Mouse (Mus musculus) liver, embryonic 13.5 days (tissue): ENCODE measurements around the gene Aanat. TPM values are rescaled to one million over a fixed set of nuclear protein-coding genes. Genes with fewer than 3 reads are reported as not detected.
"Not testable (repeated sequence)": the region's sequence is repeated elsewhere in the genome, so short reads cannot be mapped to it uniquely, and the experiment has no call there.

Experiments used
- ATAC-seq: fragments of 200-750 bp; cut with Nextera tagmentation; 2 replicates; pipeline ENCODE4 v1.8.0; 2017; ENCODE audit warnings: low read depth, mild to moderate bottlenecking, moderate number of reproducible peaks, moderate library complexity
- DNase-seq: peaks from one replicate; pipeline ENCODE4 v3.0.0; 2022
- H3K27ac ChIP-seq: fragments of 300-500 bp; sonication (generic); 2 replicates; pipeline ENCODE4 v1.5.1; 2015; ENCODE audit warnings: moderate library complexity, mild to moderate bottlenecking, inconsistent platforms
- H3K27me3 ChIP-seq: fragments of 300-500 bp; sonication (generic); 2 replicates; pipeline ENCODE4 v1.6.1; 2015; ENCODE audit warnings: mild to moderate bottlenecking, inconsistent platforms
- H3K36me3 ChIP-seq: fragments of 300-500 bp; sonication (generic); 2 replicates; pipeline ENCODE4 v1.6.1; 2015; ENCODE audit warnings: mild to moderate bottlenecking, inconsistent platforms
- H3K4me1 ChIP-seq: fragments of 300-500 bp; sonication (generic); replicated peaks from 2 replicates; pipeline ENCODE4 v1.6.1; 2015; ENCODE audit warnings: inconsistent platforms
- H3K4me2 ChIP-seq: fragments of 300-500 bp; sonication (generic); 2 replicates; pipeline ENCODE4 v1.6.1; 2015; ENCODE audit warnings: inconsistent platforms, mild to moderate bottlenecking, moderate library complexity
- H3K4me3 ChIP-seq: fragments of 300-500 bp; sonication (generic); replicated peaks from 2 replicates; pipeline ENCODE4 v1.5.1; 2015; ENCODE audit warnings: mild to moderate bottlenecking, inconsistent platforms
- H3K9ac ChIP-seq: fragments of 300-500 bp; sonication (generic); 2 replicates; pipeline ENCODE4 v1.6.1; 2015; ENCODE audit warnings: mild to moderate bottlenecking, inconsistent platforms
- H3K9me3 ChIP-seq: fragments of 300-500 bp; sonication (generic); replicated peaks from 2 replicates; pipeline ENCODE4 v1.6.1; 2016; ENCODE audit warnings: inconsistent platforms
- WGBS: fragments of 180-500 bp; shearing (Covaris S2); methylation state at CpG from one replicate; pipeline ENCODE4 v1.1.7; 2015; ENCODE audit not compliant: insufficient replicate concordance; 5-methylcytosine and 5-hydroxymethylcytosine counted together
- polyA plus RNA-seq: library from polyadenylated mRNA; unstranded; fragments of >200 nt; fragmentation: Nextera tagmentation; extraction: Ambion mirVana; gene quantifications from 2 replicates; pipeline ENCODE4 v1.2.1, GENCODE M21; 2015

The Aanat gene
- polyA plus RNA-seq, 1 experiment from 2014 or later, result not detected

DNA sequence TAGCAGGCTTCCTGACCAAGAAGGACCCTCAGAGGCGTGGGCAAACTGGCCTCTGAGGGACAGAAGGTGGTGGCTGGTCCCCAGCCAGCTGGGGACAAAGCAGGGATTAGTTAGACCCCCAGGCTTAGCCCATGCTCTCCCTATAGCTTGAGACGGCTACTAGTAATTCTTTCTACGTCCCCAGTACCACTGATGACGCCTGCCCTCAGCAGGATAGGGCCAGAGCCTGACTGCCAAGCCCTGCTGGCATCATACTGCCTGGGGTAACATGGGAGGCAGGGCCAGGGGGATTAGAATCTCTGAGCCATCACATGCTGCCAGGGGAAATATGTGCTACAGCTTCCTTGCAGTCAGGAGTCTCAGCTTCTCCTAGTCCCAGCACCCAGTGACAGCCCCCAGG is 7.1 kb downstream of the Aanat start:
- H3K27me3 ChIP-seq, result peaks cover 13% of the 10 kb centered on the region
- DNase-seq, result no peak
- H3K9me3 ChIP-seq, result no peaks in the 10 kb centered on the region
- ATAC-seq, result no peak
- peaks cover 30% of the 10 kb centered on the region for H3K4me1 ChIP-seq
- no peak overlapping the region for H3K4me2 ChIP-seq
- WGBS, result 45% methylated on average over 4 of the region's 4 CpGs
- H3K9ac ChIP-seq, result no peak overlapping the region
- no peak overlapping the region for H3K27ac ChIP-seq
- H3K4me3 ChIP-seq, result no peak overlapping the region
- H3K36me3 ChIP-seq, result peaks cover 16% of the 10 kb centered on the region

DNA sequence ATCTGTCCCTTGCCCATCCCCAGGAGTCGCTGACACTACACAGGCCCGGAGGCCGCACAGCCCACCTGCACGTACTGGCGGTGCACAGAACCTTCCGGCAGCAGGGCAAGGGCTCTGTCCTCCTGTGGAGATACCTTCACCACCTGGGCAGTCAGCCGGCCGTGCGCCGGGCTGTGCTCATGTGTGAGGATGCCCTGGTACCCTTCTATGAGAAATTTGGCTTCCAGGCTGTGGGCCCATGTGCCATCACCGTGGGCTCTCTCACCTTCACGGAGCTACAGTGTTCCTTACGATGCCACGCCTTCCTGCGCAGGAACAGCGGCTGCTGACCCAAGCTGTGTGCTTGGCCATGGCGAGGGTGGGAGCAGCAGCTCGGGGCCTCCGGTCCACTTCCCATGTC is 10.5 kb downstream of the Aanat start:
- 84% methylated on average over 19 of the region's 19 CpGs for WGBS
- H3K27ac ChIP-seq, result no peak overlapping the region
- H3K4me1 ChIP-seq, result 0 out of 2 replicates have a peak, but pooled peaks cover 6% of the 10 kb centered on the region
- DNase-seq (no peak), ATAC-seq (no peak)
- H3K4me3 ChIP-seq, result no peak overlapping the region
- H3K9ac ChIP-seq, result no peak overlapping the region
- peaks cover 50% of the 10 kb centered on the region for H3K36me3 ChIP-seq
- H3K27me3 ChIP-seq, result no peaks in the 10 kb centered on the region
- no peaks in the 10 kb centered on the region for H3K9me3 ChIP-seq
- H3K4me2 ChIP-seq, result no peak overlapping the region

DNA sequence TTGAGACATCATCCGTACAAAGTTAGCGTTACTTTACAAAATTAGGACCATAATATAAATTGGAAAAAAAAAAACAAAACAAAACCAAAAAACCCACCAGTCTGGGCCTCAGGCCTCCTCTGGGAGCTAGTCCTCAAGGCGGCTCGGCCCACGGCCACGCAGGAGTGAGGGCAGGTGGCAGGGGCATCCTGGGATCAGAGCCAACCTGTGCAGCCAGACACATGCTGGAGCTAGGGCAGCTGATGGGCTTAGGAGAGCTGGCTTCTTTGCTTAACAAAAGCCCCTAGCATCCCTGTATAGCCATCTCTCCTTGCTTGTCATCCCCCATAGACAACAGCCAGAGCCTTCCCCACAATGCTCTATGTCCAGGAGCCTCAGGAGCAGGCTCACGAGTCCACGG is 12.0 kb downstream of the Aanat start:
- Histone ChIP-seq H3K4me3 (no peak overlapping the region), H3K27me3 (no peaks in the 10 kb centered on the region), H3K4me2 (no peak overlapping the region), H3K36me3 (peaks cover 64% of the 10 kb centered on the region), H3K27ac (no peak overlapping the region), H3K4me1 (no peaks in the 10 kb centered on the region), H3K9me3 (no peaks in the 10 kb centered on the region), H3K9ac (no peak overlapping the region)
- WGBS, result 97% methylated on average over 8 of the region's 8 CpGs
- no peak for ATAC-seq
- no peak for DNase-seq

DNA sequence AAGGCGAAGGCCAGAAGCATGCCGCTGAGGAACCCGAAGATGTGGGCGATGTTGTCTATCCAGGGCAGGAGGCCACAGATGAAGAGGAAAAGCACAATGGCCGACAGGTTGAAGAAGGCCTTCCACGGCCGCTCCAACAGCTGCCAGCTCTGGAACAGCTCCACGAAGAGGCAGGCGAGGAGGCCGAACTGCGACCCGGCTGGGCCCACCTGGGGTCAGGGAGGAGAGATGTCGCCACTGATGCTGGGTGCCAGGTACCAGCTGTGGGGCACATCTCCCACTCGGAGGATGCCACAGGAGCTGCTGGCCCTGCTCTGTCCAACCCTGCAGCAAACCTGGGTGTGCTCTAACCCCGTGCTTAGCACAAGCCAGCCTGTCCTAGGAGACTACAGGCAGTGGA is 13.0 kb downstream of the Aanat start:
- Histone ChIP-seq H3K27me3 (no peaks in the 10 kb centered on the region), H3K27ac (no peak overlapping the region), H3K9ac (no peak overlapping the region), H3K4me3 (no peak overlapping the region), H3K4me2 (no peak overlapping the region), H3K4me1 (no peaks in the 10 kb centered on the region), H3K36me3 (peaks cover 74% of the 10 kb centered on the region), H3K9me3 (no peaks in the 10 kb centered on the region)
- WGBS, result 89% methylated on average over 15 of the region's 15 CpGs
- DNase-seq (no peak), ATAC-seq (no peak)

DNA sequence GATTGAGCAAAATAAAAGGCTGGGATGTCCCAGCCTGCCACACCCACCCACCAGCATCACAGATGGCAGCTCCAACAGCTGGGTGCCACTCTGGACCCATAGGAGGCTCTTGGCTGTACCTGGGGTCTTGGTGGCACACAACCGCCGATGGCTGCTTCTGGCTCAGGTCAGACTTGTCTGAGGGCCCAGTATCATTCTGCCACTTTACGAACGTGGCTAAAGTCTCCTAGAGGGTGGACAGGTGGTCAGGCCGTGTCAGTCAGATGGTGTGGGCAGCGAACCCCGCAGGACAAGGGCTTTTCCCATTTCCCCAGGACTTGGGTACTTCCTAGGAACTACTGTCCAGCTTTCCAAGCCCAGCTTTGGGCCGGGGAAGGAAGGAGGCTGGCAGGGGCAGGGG is 14.9 kb downstream of the Aanat start:
- H3K9ac ChIP-seq, result no peak overlapping the region
- peaks cover 94% of the 10 kb centered on the region for H3K36me3 ChIP-seq
- H3K4me3 ChIP-seq, result no peak overlapping the region
- no peaks in the 10 kb centered on the region for H3K4me1 ChIP-seq
- no peak overlapping the region for H3K27ac ChIP-seq
- 90% methylated on average over 8 of the region's 8 CpGs for WGBS
- no peak for DNase-seq
- H3K9me3 ChIP-seq, result no peaks in the 10 kb centered on the region
- no peak for ATAC-seq
- H3K27me3 ChIP-seq, result no peaks in the 10 kb centered on the region
- no peak overlapping the region for H3K4me2 ChIP-seq

DNA sequence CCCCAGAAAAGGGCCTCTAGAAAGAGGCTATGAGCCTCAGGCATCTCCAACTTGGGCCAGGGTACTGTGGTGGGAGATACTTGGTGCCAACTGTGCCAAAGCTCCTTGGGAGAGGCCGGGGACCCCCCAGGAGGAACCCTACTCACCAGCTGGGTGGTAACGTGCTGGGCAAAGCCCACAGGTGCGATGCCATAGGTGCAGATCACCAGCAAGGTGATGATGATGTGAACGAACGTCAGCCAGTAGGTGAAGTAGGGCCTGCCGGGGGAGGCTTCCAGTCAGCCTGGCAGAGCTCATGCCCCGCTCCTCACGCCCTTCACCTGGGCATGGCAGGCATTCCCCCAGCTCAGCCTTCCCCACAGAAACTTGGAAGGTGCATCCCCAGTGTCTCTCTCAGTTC is 15.8 kb downstream of the Aanat start:
- Histone ChIP-seq H3K36me3 (peaks cover 97% of the 10 kb centered on the region), H3K4me2 (no peak overlapping the region), H3K9ac (no peak overlapping the region), H3K27ac (no peak overlapping the region), H3K9me3 (no peaks in the 10 kb centered on the region), H3K4me1 (peaks cover 4% of the 10 kb centered on the region; the same call in 1 of the 2 replicates), H3K27me3 (no peaks in the 10 kb centered on the region), H3K4me3 (no peak overlapping the region)
- ATAC-seq (no peak), DNase-seq (no peak)
- 86% methylated on average over 8 of the region's 8 CpGs for WGBS

DNA sequence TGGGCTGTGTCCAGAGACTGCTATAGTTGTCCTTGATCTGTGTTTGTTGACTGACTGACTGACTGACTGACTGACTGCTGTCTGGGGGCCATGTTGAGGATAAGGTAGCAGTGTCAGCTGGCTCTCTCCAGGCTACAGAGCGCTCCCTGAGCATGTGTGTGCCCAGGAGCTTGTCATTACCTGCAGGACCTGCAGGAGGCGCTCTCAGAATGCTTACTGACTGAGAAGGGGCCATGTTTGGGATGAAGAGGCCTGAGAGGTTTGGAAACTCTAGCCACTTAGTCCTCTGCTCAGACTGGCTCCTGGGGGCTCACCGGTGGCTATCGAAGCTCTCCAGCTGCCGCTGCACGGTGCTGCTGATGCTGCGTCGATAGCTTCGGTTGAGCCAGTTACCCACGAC is 17.1 kb downstream of the Aanat start:
- no peak overlapping the region for H3K9ac ChIP-seq
- H3K27ac ChIP-seq, result no peak overlapping the region
- H3K9me3 ChIP-seq, result no peaks in the 10 kb centered on the region
- H3K4me3 ChIP-seq, result no peak overlapping the region
- H3K4me1 ChIP-seq, result peaks cover 6% of the 10 kb centered on the region; the same call in 1 of the 2 replicates
- no peak overlapping the region for H3K4me2 ChIP-seq
- H3K36me3 ChIP-seq, result peaks cover 99% of the 10 kb centered on the region
- DNase-seq (peak; percentile 43), ATAC-seq (0 out of 2 replicates have a peak, but pooled peaks have one; percentile 36)
- H3K27me3 ChIP-seq, result no peaks in the 10 kb centered on the region
- 81% methylated on average over 10 of the region's 10 CpGs for WGBS

DNA sequence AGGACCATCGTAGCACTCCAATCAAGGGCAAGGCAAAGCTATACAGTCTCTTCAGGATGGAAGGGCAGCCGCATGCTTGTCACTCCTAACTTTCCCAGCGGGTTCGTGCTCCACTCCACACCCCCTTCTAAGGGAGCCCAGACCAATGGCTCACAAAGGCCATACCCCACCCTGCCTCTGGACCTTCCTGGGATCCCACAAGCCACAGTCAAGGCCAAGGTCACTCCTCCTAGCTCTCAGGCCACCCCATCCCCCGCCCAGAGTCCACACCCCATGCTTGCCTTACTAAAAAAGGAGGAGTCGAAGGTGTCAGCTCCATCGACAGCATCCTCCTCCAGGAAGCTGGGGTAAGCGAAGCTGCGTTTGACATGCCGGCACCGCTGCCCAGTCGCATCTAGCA is 17.9 kb downstream of the Aanat start:
- 85% methylated on average over 12 of the region's 12 CpGs for WGBS
- peaks cover 99% of the 10 kb centered on the region for H3K36me3 ChIP-seq
- DNase-seq, result no peak
- H3K9ac ChIP-seq, result no peak overlapping the region
- H3K27me3 ChIP-seq, result no peaks in the 10 kb centered on the region
- H3K4me2 ChIP-seq, result no peak overlapping the region
- H3K9me3 ChIP-seq, result no peaks in the 10 kb centered on the region
- ATAC-seq, result no peak
- H3K4me1 ChIP-seq, result peaks cover 6% of the 10 kb centered on the region; the same call in 1 of the 2 replicates
- no peak overlapping the region for H3K27ac ChIP-seq
- H3K4me3 ChIP-seq, result no peak overlapping the region

DNA sequence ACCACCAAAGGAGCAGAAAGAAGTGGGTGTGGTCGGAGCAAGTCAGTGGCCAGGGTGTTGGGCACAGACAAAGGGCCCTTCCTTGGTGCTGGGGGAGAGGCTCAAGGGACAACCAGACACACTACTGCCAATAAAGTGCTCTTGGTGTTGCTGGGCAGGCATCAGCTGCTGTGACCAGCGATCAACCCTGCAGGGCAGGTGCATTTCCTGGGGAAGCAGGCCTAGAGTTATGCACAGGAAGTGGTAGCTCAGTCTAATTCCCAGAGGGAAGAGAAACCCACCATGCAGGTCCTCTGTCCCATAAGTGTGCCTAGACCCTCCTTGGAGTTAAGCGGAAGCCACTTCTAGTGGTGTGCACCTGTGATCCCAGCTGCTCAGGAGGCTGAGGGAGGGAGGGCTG is 21.5 kb downstream of the Aanat start:
- Histone ChIP-seq H3K4me3 (no peak overlapping the region), H3K27ac (no peak overlapping the region), H3K27me3 (no peaks in the 10 kb centered on the region), H3K4me2 (no peak overlapping the region), H3K9ac (no peak overlapping the region), H3K9me3 (no peaks in the 10 kb centered on the region), H3K4me1 (peaks cover 31% of the 10 kb centered on the region), H3K36me3 (peaks cover 67% of the 10 kb centered on the region)
- WGBS, result 86% methylated on average over 3 of the region's 3 CpGs
- DNase-seq (no peak), ATAC-seq (no peak)

DNA sequence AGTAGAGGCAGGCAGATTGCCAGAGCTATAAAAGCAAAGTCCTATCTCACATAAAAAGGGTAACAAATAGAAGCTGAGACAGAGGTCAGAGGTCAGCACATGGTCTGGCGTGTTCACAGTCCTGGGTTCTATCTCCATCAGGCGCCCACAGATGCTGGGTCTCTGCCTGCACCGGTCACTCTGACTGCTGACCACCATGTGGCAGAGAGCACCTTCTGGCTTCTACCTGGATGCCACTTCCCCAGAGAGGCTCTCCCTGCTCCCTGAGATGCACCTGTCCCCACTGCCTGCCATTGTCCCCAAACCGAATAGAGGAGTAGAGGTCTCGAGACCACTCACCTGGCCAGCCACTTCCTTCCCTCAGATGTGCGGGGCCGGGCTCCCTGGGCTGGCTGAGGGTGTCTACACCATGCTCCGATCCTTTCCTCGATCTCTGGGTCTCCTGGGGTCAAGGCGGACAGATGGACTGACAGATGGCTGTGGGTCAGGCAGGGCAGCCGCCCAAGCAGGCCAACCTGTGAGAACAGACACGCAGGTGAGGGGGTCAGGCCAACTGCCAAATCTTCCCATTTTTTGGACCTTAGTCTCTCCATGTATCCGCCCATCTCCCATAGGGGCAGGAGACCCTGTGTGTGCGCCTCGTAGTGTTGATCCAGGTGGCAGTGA is 23.9 kb downstream of the Aanat start:
- peaks cover 46% of the 10 kb centered on the region for H3K36me3 ChIP-seq
- ATAC-seq, result no peak
- H3K9ac ChIP-seq, result no peak overlapping the region
- DNase-seq, result no peak
- no peaks in the 10 kb centered on the region for H3K9me3 ChIP-seq
- H3K27ac ChIP-seq, result no peak overlapping the region
- H3K27me3 ChIP-seq, result no peaks in the 10 kb centered on the region
- peaks cover 55% of the 10 kb centered on the region for H3K4me1 ChIP-seq
- WGBS, result 82% methylated on average over 15 of the region's 15 CpGs
- no peak overlapping the region for H3K4me3 ChIP-seq
- H3K4me2 ChIP-seq, result no peak overlapping the region

DNA sequence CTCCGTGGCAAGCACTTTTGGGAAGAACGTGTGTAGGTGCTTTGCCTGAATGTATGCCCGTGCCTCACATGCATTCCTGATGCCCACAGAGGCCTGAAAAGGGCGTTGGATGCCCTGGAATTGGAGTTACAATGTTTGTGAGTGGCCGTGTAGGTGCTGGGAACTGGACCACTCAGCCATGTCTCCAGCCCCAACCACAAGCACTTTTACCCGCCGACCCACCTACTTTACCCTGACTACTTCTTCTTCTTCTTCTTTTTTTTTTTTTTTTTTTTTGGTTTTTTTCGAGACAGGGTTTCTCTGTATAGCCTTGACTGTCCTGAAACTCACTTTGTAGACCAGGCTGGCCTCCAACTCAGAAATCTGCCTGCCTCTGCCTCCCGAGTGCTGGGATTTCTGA is 24.9 kb downstream of the Aanat start:
- not testable (repeated sequence) for H3K9ac ChIP-seq, H3K4me3 ChIP-seq, H3K9me3 ChIP-seq, DNase-seq, H3K4me2 ChIP-seq, H3K27ac ChIP-seq, ATAC-seq, H3K27me3 ChIP-seq
- Histone ChIP-seq H3K36me3 (peaks cover 35% of the 10 kb centered on the region), H3K4me1 (peaks cover 66% of the 10 kb centered on the region)
- 68% methylated on average over 9 of the region's 9 CpGs for WGBS

DNA sequence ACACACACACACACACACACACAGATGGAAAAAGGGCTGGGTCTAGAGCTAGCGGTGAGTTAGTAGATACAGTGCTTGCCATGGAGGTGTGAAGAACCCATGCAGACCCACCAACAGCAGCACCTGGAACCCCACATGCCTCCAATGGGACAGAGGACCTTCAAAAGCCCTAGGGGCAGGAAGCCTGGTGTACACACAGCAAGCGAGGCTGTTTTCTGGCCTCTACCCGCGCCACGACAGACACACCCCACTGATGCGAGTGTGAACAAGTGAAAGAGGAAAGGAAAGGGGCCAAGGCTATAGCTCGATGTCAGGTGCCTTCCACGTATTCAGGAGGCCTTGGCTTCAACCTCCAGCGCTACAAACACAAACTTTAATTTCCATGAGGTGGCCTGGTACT is 25.7 kb downstream of the Aanat start:
- H3K4me3 ChIP-seq, result no peak overlapping the region
- H3K4me1 ChIP-seq, result peaks cover 70% of the 10 kb centered on the region
- ATAC-seq (no peak), DNase-seq (no peak)
- H3K27ac ChIP-seq, result peak overlapping the region; percentile 97; the same call in 1 of the 2 replicates
- H3K9me3 ChIP-seq, result no peaks in the 10 kb centered on the region
- WGBS, result 78% methylated on average over 9 of the region's 9 CpGs
- H3K27me3 ChIP-seq, result no peaks in the 10 kb centered on the region
- no peak overlapping the region for H3K4me2 ChIP-seq
- peaks cover 28% of the 10 kb centered on the region for H3K36me3 ChIP-seq
- H3K9ac ChIP-seq, result peak overlapping the region; percentile 59; the same call in 1 of the 2 replicates
